Mouse (Mus musculus) common myeloid progenitor, adult 5-6 weeks (primary cell): ENCODE measurements around the gene Gcnt3. TPM values are rescaled to one million over a fixed set of nuclear protein-coding genes. Genes with fewer than 3 reads are reported as not detected.

Source experiments
- ATAC-seq: replicated peaks from 2 replicates; pipeline ENCODE4 v1.8.0; 2016; ENCODE audit warnings: low read depth, mild to moderate bottlenecking, moderate TSS enrichment, inconsistent platforms; ENCODE audit not compliant: poor library complexity, severe bottlenecking
- total RNA-seq: library from RNA; stranded (forward); fragments of 200-1000, 187-1606 nt; gene quantifications from 2 replicates; pipeline ENCODE4 v1.2.3, GENCODE M21; 2017

Gene Gcnt3
- total RNA-seq, 1 experiment from 2014 or later: not detected

- no peak for ATAC-seq
Observed at GRCm38 (mm10) chr9:70010781-70011473, 27.0 kb downstream of the Gcnt3 start.

- 0 out of 2 replicates have a peak, but pooled peaks have one; percentile 7 for ATAC-seq
Observed at GRCm38 (mm10) chr9:70009754-70010304, 28.1 kb downstream of the Gcnt3 start.

GRCm38 (mm10) chr9:70007506-70008248 lies 30.2 kb downstream of the Gcnt3 start:
- no peak for ATAC-seq

GRCm38 (mm10) chr9:70006984-70007383 lies 30.9 kb downstream of the Gcnt3 start:
- ATAC-seq: no peak

- no peak for ATAC-seq
Observed at GRCm38 (mm10) chr9:70003516-70003915, 34.4 kb downstream of the Gcnt3 start.

GRCm38 (mm10) chr9:69999318-69999717 lies 38.6 kb downstream of the Gcnt3 start:
- no peak for ATAC-seq

GRCm38 (mm10) chr9:69994547-69994946 lies 43.3 kb downstream of the Gcnt3 start:
- no peak for ATAC-seq

GRCm38 (mm10) chr9:69993479-69993878 lies 44.4 kb downstream of the Gcnt3 start:
- no peak for ATAC-seq

GRCm38 (mm10) chr9:69992841-69993277 lies 45.0 kb downstream of the Gcnt3 start:
- peak; percentile 59 for ATAC-seq

- no peak for ATAC-seq
Observed at GRCm38 (mm10) chr9:69990346-69990745, 47.5 kb downstream of the Gcnt3 start.

GRCm38 (mm10) chr9:69989303-69990121 lies 48.4 kb downstream of the Gcnt3 start, which contains the start of gene Bnip2:
Bnip2 (plus strand) TSS chr9:69989466.
- peak; percentile 59 for ATAC-seq

GRCm38 (mm10) chr9:69988706-69989302 lies 49.1 kb downstream of the Gcnt3 start:
- no peak for ATAC-seq

GRCm38 (mm10) chr9:69987579-69987978 lies 50.3 kb downstream of the Gcnt3 start:
- ATAC-seq: peak; percentile 76

GRCm38 (mm10) chr9:69986571-69986970 lies 51.3 kb downstream of the Gcnt3 start:
- no peak for ATAC-seq

GRCm38 (mm10) chr9:69986063-69986462 lies 51.8 kb downstream of the Gcnt3 start:
- ATAC-seq: no peak

- ATAC-seq: no peak
Observed at GRCm38 (mm10) chr9:69985526-69985925, 52.4 kb downstream of the Gcnt3 start.
